ENCODE assay signal across 9 mouse cellular contexts in genomic region chr14:111677361-111678070, GRCm38 (mm10). TPM values are rescaled to one million over a fixed set of nuclear protein-coding genes. Genes with fewer than 3 reads are reported as not detected.
DNase-seq lines count a peak whose midpoint lies in the region; ATAC-seq lines count a peak whose summit lies in the region.
"Had no signal": no experiment of that assay in that cellular context is flagged by ENCODE, and none has a peak within 500 bp of the region (broad histone marks: within the 10 kb centered on the region; RNA-seq: fewer than 3 reads in every experiment).

No protein-coding gene starts in this region.

- H3K9me3 ChIP-seq in kidney, embryonic 15.5 days (replicated peaks), result no peaks in the 10 kb centered on the region
- no peaks in the 10 kb centered on the region for H3K9me3 ChIP-seq in embryonic facial prominence, embryonic 10.5 days
- H3K9me3 ChIP-seq in hindbrain, embryonic 16.5 days (ENCODE audit: control insufficient read depth, low read length), result no peaks in the 10 kb centered on the region
- H3K9me3 ChIP-seq in neural tube, embryonic 14.5 days (ENCODE audit: control insufficient read depth, low read length), result no peaks in the 10 kb centered on the region

- H3K4me1 ChIP-seq in kidney, embryonic 15.5 days, result peaks cover 41% of the 10 kb centered on the region
- H3K4me1 ChIP-seq in embryonic facial prominence, embryonic 10.5 days, result peaks cover 29% of the 10 kb centered on the region
- peaks cover 8% of the 10 kb centered on the region for H3K4me1 ChIP-seq in hindbrain, embryonic 16.5 days (ENCODE audit: control insufficient read depth, insufficient read depth, low read depth, low read length)
- H3K4me1 ChIP-seq in neural tube, embryonic 14.5 days (ENCODE audit: control insufficient read depth, insufficient read depth, low read length), result peaks cover 19% of the 10 kb centered on the region

- no peak overlapping the region for H3K9ac ChIP-seq in kidney, embryonic 15.5 days
- H3K9ac ChIP-seq in hindbrain, embryonic 16.5 days (ENCODE audit: low read depth, low read length), result peak overlapping the region; percentile 96
- H3K9ac ChIP-seq in neural tube, embryonic 14.5 days (replicated peaks; ENCODE audit: low read depth, low read length), result peak overlapping the region; percentile 93
- H3K9ac ChIP-seq: liver, postnatal 0 days had no signal

- no peak overlapping the region for H3K27ac ChIP-seq in kidney, embryonic 15.5 days
- no peak overlapping the region for H3K27ac ChIP-seq in embryonic facial prominence, embryonic 10.5 days (replicated peaks)
- H3K27ac ChIP-seq in hindbrain, embryonic 16.5 days (ENCODE audit: low read depth, low read length), result peak overlapping the region; percentile 99
- peak overlapping the region; percentile 97 for H3K27ac ChIP-seq in neural tube, embryonic 14.5 days (ENCODE audit: low read depth, low read length)

- ATAC-seq in kidney, embryonic 15.5 days (replicated peaks; ENCODE audit: low FRiP score), result no peak
- no peak for ATAC-seq in hindbrain, embryonic 16.5 days
- no peak for ATAC-seq in neural tube, embryonic 14.5 days (ENCODE audit: low read depth)
- ATAC-seq: liver, postnatal 0 days had no signal

- H3K27me3 ChIP-seq in kidney, embryonic 15.5 days, result peaks cover 72% of the 10 kb centered on the region
- H3K27me3 ChIP-seq in embryonic facial prominence, embryonic 10.5 days (replicated peaks; ENCODE audit: low read depth, poor library complexity, severe bottlenecking), result peaks cover 50% of the 10 kb centered on the region
- H3K27me3 ChIP-seq in hindbrain, embryonic 16.5 days (replicated peaks; ENCODE audit: control insufficient read depth, insufficient read depth, low read length), result no peaks in the 10 kb centered on the region
- no peaks in the 10 kb centered on the region for H3K27me3 ChIP-seq in neural tube, embryonic 14.5 days (ENCODE audit: control insufficient read depth, insufficient read depth, low read length)

- H3K36me3 ChIP-seq in kidney, embryonic 15.5 days, result no peaks in the 10 kb centered on the region
- peaks cover 9% of the 10 kb centered on the region; the same call in 1 of the 2 replicates for H3K36me3 ChIP-seq in embryonic facial prominence, embryonic 10.5 days (replicated peaks)
- 0 out of 2 replicates have a peak, but pooled peaks cover 3% of the 10 kb centered on the region for H3K36me3 ChIP-seq in hindbrain, embryonic 16.5 days (ENCODE audit: control insufficient read depth, insufficient read depth, low read length)
- no peaks in the 10 kb centered on the region for H3K36me3 ChIP-seq in neural tube, embryonic 14.5 days (ENCODE audit: control insufficient read depth, insufficient read depth, low read length)

- 5% methylated on average over 17 of the region's 17 CpGs for WGBS in kidney, embryonic 15.5 days
- WGBS in embryonic facial prominence, embryonic 10.5 days, result 7% methylated on average over 17 of the region's 17 CpGs
- WGBS in hindbrain, embryonic 16.5 days, result 2% methylated on average over 17 of the region's 17 CpGs
- WGBS in neural tube, embryonic 14.5 days, result 4% methylated on average over 17 of the region's 17 CpGs

- DNase-seq in kidney, adult 8-10 months, result no peak
- DNase-seq in embryonic facial prominence, embryonic 10.5 days (ENCODE audit: low spot score), result peak; percentile 30
- DNase-seq in gastrocnemius, postnatal 14 days, result no peak
- no peak for DNase-seq in adrenal gland, adult (ENCODE audit: inconsistent age in 2 of 2, low spot score in 1 of 2)
- DNase-seq in kidney, adult 18-20 months, result no peak

- intact Hi-C loops in gastrocnemius, postnatal 14 days (cut with DNase I; ENCODE audit: low total_unique reads), result no loop called here

- H3K4me2 ChIP-seq in kidney, embryonic 15.5 days, result peak overlapping the region; percentile 92
- peak overlapping the region; percentile 67 for H3K4me2 ChIP-seq in hindbrain, embryonic 16.5 days (ENCODE audit: low read length)
- H3K4me2 ChIP-seq in neural tube, embryonic 14.5 days (ENCODE audit: low read depth, low read length), result peak overlapping the region; percentile 70

- peak overlapping the region; percentile 60 for H3K4me3 ChIP-seq in kidney, embryonic 15.5 days (replicated peaks)
- peak overlapping the region; percentile 82 for H3K4me3 ChIP-seq in embryonic facial prominence, embryonic 10.5 days
- peak overlapping the region; percentile 91 for H3K4me3 ChIP-seq in hindbrain, embryonic 16.5 days (ENCODE audit: low read length)
- peak overlapping the region; percentile 85 for H3K4me3 ChIP-seq in neural tube, embryonic 14.5 days (ENCODE audit: low read depth, low read length)

RNA-seq across cellular contexts. Expression of gene Slitrk5, which starts 2.6 kb away (rescaled TPM):
- polyA plus RNA-seq in kidney, embryonic 15.5 days (2015; fragmentation: Nextera tagmentation; extraction: Ambion mirVana), result 0.75 and 0.96 TPM in 2 replicates
- polyA plus RNA-seq in embryonic facial prominence, embryonic 10.5 days (2016; fragmentation: Nextera tagmentation; extraction: Ambion mirVana), result 7.2 and 7.9 TPM in 2 replicates
- polyA plus RNA-seq in hindbrain, embryonic 16.5 days (2015; fragmentation: Nextera tagmentation; extraction: Ambion mirVana), result 34.3 and 36.2 TPM in 2 replicates
- 36.2 and 36.5 TPM in 2 replicates for polyA plus RNA-seq in neural tube, embryonic 14.5 days (2014; fragmentation: Nextera tagmentation; extraction: Ambion mirVana)
- under 1 TPM; 0.07 to 0.21 TPM for total RNA-seq in gastrocnemius, postnatal 14 days (2021)
- polyA plus RNA-seq: liver, postnatal 0 days had no signal

Comparison
In these comparisons a context has a peak if more than half of its experiments do, and no peak if none do; other contexts are left out.
1. H3K27ac ChIP-seq: peak in hindbrain, embryonic 16.5 days (single experiment) and neural tube, embryonic 14.5 days (single experiment); none in kidney, embryonic 15.5 days (single experiment) and embryonic facial prominence, embryonic 10.5 days (single experiment).
2. Peak in every context shown above with its lines, with median percentiles within 50 percentile points of each other: H3K4me2 ChIP-seq and H3K4me3 ChIP-seq.